Mouse (Mus musculus) kidney, adult 8-10 months (tissue): ENCODE measurements around the gene Fam209.

Experiments used
- DNase-seq, 2 experiments: peaks; one replicate each; pipeline ENCODE4 v3.0.0; 2022

The Fam209 gene

GRCm38 (mm10) chr2:172477860-172478259 lies 5.5 kb downstream of the Fam209 start:
- DNase-seq: peak in 1 of 2 experiments; percentile 21

GRCm38 (mm10) chr2:172480296-172480695 lies 8.0 kb downstream of the Fam209 start:
- no peak for DNase-seq

GRCm38 (mm10) chr2:172481654-172482385 lies 9.5 kb downstream of the Fam209 start:
- DNase-seq: no peak

- no peak for DNase-seq
Observed at GRCm38 (mm10) chr2:172483766-172484413, 11.6 kb downstream of the Fam209 start.

GRCm38 (mm10) chr2:172484696-172485370 lies 12.5 kb downstream of the Fam209 start:
- no peak for DNase-seq

GRCm38 (mm10) chr2:172496736-172497345 lies 24.5 kb downstream of the Fam209 start:
- DNase-seq: peak; percentile 28 to 54

- no peak for DNase-seq
Observed at GRCm38 (mm10) chr2:172498823-172499222, 26.5 kb downstream of the Fam209 start.

GRCm38 (mm10) chr2:172500752-172501316 lies 28.5 kb downstream of the Fam209 start:
- DNase-seq: no peak

- no peak for DNase-seq
Observed at GRCm38 (mm10) chr2:172501341-172501740, 29.0 kb downstream of the Fam209 start.

GRCm38 (mm10) chr2:172502168-172502567 lies 29.8 kb downstream of the Fam209 start:
- DNase-seq: no peak

- peak; percentile 35 to 48 for DNase-seq
Observed at GRCm38 (mm10) chr2:172506121-172506520, 33.8 kb downstream of the Fam209 start.

GRCm38 (mm10) chr2:172510056-172510712 lies 37.9 kb downstream of the Fam209 start:
- no peak for DNase-seq

GRCm38 (mm10) chr2:172510899-172511298 lies 38.6 kb downstream of the Fam209 start:
- no peak for DNase-seq

- DNase-seq: no peak
Observed at GRCm38 (mm10) chr2:172516407-172516992, 44.2 kb downstream of the Fam209 start.

- no peak for DNase-seq
Observed at GRCm38 (mm10) chr2:172520616-172521371, 48.5 kb downstream of the Fam209 start.

- no peak for DNase-seq
Observed at GRCm38 (mm10) chr2:172522528-172522927, 50.2 kb downstream of the Fam209 start.
